Mouse (Mus musculus): ENCODE measurements around the gene Nprl3.
"Not testable (repeated sequence)": the region's sequence is repeated elsewhere in the genome, so short reads cannot be mapped to it uniquely, and the experiment has no call there.

Gene Nprl3

DNA sequence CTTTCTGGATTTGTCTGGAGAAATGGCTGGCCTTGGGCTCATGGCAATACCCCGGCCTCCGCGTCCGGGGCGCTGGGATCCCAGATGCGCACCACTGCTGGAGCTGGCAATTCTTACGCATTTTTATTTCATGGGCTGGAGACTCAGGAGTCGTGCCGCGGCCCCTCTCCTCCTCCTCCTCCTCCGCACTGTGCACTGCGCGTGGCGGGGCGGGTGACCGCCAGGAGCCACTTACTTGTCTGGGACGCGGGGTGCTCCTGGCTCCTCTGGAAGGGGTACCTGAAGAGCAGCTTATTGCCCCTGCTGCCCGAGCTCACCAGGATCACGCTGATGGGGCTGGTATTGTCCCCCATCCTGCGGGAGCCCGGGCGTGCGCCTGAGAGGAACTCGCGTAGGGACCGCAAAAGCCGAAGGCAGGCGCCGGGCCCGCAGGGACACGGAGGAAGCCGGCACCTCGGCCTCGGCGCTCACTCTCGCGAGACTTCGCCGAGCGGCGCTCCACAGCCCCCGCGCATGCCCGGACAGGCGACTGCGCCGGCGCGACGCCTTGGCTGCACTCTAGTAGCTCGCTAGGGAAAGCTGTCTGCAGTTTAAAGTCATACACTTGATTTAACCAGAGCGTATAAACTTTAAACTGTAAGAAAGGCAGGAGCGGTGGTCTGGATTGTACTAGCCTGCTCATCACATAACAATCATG lies at the start of gene Nprl3:
Gene Nprl3 (minus strand): TSS at position 520 of the 697 bp plus-strand sequence.
- in situ Hi-C loops (cut with MboI, MseI) = no loop called here

DNA sequence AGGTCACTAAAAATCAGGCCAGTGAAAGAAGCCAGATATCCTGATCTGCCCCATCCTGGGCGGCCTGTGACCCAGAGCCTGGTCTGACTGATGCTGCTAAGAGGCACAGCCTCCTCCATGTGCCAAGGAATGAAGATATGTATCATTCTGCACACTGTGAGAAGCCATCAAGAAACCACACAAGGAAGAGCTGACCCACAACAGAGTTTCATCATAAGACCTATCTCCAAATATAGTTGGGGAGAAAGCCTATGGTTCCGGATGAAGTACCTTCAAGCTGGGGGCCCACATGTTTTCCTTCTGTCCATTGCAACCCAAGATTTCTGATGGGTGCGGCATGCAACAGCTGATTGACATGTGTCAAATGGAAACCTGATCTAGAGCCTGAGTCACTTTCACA lies 48.5 kb upstream of the Nprl3 start:
- in situ Hi-C loops (cut with MboI, MseI) = loop anchor here (5.0 kb wide), 1 partner anchor 464 kb away; no protein-coding TSS in a partner anchor

DNA sequence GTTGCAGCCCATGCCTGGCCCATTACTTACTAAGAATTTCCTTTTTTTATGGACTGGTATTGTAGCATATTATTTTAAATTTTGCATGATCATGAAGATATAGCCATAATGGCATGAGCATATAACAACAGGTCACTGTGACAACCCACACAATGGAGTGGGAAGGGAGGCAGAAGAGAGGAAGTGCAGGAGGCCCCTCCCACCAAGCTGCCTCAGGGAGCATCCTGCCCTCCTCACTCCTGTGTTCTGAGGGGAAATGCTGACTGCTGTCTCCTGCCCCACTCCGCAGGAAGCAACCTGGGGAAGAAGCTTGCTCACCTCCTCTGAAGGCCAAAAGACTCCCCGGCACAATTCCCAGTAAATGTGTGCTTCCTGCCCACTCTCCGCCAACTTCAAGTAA lies 42.4 kb upstream of the Nprl3 start:
- in situ Hi-C loops (cut with MboI, MseI) = no loop called here

DNA sequence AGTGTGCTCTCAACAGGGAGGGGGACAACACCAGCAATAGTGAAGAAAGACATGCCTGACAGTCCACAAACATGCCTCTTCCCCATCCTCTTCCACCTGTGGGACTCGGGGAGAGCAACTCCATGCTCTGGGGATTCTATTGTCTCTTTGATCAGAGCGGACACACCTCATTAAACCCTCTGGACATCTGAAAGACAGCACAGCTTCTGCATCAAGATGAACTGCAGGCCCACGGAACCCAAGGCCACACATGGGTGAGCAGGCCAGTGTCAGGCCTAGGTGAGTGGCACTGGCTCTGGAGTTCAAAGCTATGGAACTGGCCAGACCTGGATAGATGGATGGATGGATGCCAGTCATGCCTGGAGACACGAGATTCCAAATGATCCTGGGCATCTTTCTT lies 41.9 kb upstream of the Nprl3 start:
- in situ Hi-C loops (cut with MboI, MseI) = no loop called here

DNA sequence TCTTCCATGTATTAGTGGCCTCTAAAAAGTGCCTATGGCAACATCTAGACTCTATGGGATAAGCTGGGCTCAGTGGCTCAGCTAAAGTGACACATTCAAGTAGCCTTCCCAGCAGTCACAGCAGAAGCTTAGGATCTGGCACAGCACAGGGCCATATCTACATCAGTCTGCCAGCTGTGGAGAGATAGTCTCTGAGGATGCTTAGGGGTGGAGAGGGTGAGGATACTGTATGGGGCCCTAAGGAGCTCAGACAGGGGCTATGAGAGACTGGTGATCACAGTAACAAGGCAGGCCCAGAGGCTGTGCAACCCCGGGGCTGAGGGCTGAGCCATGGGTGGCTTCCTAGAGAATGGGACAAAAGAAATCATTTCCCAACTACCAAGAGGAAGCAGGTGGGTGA lies 39.5 kb upstream of the Nprl3 start:
- in situ Hi-C loops (cut with MboI, MseI) = no loop called here

DNA sequence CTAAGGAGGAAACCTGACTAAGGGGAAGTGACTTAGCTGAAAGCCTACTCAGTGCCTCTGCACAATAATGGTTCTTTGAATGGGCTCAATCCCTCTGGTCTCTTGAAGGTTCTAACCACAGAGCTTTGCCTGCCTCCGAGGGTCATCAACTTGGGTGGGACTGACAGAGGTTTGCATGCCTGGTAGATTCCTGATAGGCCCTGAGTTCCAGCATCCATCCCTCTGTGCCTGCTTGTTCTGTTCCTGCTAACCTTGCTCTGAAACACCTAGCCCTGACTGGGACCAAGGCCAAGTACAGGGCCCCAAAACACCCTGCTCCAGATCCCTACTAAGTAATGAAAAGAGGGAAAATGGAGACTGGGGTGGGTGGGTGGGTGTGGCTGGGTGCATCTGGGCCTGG lies 35.9 kb upstream of the Nprl3 start:
- in situ Hi-C loops (cut with MboI, MseI) = no loop called here

DNA sequence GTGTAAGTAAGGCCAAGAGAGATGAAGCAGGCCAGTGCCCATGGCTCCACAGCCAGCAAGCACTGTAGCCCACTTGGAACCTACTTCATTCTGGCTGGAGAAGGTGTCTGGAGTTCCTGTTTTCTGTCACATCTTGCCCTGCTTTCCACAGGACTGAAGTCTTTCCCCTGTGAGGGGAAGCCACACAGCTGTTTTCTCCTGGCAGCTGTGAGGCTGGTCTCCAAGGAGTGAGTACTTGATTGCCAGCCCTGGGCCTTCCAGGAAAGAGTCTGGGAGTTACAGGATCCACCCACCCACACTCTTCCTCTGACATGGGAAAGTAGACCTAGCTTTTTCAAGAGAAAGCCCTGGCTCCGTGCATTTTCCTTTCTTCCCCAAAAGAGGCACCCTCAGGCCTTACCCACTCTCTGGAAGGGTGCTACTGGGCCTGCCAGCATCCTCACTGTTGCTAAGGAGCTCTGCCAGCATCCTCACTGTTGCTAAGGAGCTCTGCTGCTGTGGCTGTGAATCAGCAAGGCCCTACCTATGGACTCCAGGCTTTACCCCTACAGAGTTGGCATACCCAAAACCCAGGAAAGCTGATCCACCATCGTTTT lies 35.4 kb upstream of the Nprl3 start:
- in situ Hi-C loops (cut with MboI, MseI) = no loop called here

DNA sequence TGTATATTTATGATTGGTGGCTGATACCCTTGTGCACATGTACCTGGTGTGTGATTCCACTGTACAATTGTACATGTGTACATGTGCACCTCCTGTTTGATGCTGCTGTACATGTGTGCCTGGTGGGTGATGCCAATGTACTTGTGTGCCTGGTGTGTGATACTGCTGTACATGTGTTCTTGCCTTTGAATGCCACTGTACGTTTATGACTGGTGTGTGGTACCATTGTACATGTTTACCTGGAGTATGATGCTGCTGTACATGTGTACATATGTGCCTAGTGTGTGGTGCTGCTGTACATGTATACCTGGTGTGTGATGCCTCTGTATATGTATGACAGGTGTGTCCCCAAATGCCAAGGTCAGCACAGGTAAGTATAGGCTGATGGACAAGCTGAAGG lies 34.0 kb upstream of the Nprl3 start:
- in situ Hi-C loops (cut with MboI, MseI) = no loop called here

DNA sequence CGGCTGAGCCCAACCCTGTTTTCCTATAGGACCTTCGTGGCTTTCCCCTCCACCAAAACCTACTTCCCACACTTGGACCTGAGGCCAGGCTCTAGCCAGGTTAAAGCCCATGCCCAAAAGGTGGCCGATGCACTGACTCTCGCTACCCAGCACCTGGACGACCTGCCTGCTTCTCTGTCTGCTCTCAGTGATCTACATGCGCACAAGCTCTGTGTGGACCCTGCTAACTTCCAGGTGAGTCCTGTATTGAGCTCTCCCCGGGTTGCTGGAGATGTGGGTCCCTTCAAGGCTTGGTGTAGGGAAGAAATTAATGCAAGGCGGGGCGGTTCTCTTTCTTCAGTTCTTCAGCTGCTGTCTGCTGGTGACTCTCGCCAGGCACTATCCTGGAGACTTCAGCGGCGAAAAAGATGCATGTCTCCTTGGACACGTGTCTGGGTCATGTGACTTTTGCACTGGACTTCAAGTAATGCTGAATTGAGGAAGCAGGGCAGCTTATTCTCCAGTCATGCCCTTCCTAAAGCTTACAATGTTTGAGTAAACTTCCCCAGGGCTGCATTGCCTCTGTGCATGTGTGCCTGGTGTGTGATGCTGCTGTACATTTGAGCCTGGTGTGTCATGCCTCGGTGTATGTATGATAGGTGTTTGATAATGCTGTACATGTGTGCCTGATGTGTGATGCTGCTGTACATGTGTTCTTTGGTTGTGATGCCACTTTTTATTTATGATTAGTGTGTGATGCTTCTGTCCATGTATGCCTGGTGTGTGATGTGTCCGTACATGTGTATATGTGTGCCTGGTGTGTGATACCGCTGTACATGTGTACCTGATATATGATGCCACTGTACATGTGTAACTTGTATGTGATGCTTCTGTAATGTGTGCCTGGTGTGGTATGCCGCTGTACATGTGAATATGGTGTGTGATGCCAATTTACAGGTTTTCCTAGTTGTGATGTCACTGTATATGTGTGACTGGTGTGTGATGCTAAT lies 33.1 kb upstream of the Nprl3 start:
- in situ Hi-C loops (cut with MboI, MseI) = no loop called here

DNA sequence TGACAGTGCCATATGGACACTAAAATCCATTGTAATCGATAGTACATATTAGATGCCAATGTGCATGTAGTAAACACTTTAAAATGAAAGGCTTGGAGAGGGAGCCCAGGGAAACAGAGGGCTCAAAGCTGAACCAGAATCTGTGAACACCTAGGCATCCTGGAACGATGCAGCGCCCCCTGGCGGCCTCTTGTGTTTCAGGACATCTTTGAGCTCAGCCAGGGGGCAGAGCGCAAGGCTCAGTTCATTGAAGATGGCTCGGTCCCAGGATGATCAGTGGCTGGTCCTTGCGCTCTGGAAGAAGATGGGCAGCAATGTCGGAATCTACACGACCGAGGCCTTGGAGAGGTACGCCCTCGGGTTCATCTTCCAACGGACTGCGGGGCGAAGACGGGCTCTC lies 32.4 kb upstream of the Nprl3 start, which contains the start of gene Hbq1a:
Gene Hbq1a (plus strand): TSS at position 205 of the 400 bp plus-strand sequence.
- in situ Hi-C loops (cut with MboI, MseI) = not testable (repeated sequence)

DNA sequence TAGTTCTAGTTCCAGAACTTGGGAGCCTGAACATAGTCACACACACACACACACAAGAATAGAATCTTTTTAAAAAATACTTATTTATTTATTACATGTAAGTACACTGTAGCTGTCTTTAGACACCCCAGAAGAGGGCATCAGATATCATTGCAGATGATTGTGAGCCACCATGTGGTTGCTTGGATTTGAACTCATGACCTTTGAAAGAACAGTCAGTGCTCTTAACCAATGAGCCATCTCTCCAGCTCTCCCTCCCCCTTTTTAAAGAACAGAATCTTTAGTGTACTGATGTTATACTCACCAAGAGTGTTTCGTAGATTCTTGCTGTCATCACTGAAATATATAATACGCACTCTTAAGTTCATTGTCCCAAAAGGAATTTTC lies 31.0 kb upstream of the Nprl3 start:
- in situ Hi-C loops (cut with MboI, MseI) = no loop called here

DNA sequence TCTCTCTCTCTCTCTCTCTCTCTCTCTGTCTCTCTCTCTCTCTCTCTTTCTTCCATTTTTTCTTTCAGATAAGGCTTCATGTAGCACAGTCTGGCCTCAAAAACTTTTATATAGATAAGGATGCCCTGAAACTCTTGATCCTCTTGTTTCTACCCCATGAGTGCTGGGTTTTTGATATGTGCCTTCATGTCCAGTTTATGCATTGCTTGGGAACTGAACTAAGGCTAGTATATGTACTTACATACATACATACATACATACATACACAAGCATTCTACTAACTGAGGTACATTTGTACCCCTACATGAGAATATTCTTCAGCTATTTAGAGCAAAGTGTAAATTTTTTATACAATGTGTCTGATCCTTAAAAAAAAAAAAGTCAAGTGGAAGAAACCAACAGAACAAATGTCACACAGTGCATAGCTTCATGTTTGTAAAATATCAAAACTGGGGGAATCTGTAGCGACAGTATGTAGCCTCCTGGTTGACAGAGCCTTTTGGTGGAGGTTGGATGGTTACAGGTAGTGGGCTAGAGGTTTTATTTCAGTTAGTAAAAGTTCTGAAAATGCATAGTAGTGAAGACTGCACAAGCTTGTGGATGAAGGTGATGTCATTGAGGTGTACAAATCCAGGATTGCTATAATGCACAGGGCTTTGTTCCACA lies 30.5 kb upstream of the Nprl3 start:
- in situ Hi-C loops (cut with MboI, MseI) = no loop called here

DNA sequence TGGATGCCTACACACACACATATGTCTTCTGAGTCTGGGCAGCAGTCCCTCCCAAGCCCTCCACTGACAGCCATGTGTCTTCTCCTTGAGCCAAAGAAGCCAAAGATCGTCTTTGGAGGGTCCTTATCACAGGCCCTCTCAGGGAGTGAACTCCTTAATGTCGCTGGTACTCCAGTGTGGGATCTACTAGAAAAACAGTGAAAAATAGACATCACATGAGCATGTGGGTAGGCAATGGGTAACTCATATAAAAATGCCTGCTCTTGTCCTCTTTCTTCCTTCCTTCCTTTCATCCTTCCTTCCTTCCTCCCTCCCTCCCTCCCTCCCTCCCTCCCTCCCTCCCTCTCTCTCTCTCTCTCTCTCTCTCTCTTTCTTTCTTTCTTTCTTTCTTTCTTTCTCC lies 29.9 kb upstream of the Nprl3 start:
- in situ Hi-C loops (cut with MboI, MseI) = not testable (repeated sequence)

DNA sequence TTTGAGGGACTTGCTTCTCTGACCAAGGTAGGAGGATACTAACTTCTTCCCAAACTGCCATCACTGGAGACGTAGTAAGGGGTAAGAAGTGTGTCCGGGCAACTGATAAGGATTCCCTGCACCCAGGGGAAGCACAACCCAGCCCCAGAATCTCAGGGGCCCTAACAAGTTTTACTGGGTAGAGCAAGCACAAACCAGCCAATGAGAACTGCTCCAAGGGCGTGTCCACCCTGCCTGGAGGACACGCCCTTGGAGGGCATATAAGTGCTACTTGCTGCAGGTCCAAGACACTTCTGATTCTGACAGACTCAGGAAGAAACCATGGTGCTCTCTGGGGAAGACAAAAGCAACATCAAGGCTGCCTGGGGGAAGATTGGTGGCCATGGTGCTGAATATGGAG lies 28.7 kb upstream of the Nprl3 start, which contains the start of gene Hba-a2:
Gene Hba-a2 (plus strand): TSS at position 287 of the 400 bp plus-strand sequence.
- in situ Hi-C loops (cut with MboI, MseI) = not testable (repeated sequence)

DNA sequence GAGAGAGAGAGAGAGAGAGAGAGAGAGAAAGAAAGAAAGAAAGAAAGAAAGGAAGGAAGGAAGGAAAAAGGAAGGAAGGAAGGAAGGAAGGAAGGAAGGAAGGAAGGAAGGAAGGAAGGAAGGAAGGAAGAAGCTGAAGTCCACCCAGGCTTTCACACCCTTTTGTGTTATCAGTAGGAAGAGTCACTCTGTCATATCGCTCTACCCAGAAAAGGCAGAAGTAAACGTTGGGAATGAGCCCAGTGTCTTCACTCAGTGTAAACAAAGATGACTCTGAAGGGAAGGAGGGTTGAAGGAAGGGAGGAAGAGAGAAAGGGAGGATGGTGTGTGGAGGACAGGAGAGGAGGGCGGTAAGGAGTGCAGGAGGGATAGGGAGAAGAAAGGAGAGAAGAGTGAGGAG lies 26.0 kb upstream of the Nprl3 start:
- in situ Hi-C loops (cut with MboI, MseI) = not testable (repeated sequence)

DNA sequence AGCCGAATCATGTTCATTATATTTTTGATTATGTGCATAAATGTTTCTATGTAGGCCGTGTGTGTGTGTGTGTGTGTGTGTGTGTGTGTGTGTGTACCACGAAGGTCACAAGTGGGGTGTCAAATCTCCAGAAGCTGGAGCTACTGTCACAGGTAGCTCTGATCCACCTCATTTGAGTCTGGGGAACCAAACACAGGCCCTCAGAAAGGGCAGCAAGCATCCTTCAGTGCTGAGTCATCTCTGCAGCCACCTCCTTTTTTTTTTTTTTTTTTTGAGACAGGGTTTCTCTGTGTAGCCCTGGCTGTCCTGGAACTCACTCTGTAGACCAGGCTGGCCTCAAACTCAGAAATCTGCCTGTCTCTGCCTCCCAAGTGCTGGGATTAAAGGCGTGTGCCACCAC lies 25.3 kb upstream of the Nprl3 start:
- in situ Hi-C loops (cut with MboI, MseI) = not testable (repeated sequence)

DNA sequence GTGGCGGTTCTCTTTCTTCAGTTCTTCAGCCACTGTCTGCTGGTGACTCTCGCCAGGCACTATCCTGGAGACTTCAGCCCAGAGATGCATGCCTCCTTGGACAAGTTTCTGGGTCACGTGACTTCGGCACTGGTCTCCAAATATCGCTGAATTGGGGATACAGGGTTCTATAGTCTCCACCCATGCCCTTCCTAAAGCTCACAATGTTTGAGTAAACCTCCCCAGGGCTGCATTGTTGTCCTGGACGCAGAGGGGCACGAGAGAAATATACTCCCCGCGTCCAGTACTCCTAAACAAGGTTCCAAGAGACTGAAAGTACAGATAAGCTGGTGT lies 20.0 kb upstream of the Nprl3 start:
- in situ Hi-C loops (cut with MboI, MseI) = no loop called here

DNA sequence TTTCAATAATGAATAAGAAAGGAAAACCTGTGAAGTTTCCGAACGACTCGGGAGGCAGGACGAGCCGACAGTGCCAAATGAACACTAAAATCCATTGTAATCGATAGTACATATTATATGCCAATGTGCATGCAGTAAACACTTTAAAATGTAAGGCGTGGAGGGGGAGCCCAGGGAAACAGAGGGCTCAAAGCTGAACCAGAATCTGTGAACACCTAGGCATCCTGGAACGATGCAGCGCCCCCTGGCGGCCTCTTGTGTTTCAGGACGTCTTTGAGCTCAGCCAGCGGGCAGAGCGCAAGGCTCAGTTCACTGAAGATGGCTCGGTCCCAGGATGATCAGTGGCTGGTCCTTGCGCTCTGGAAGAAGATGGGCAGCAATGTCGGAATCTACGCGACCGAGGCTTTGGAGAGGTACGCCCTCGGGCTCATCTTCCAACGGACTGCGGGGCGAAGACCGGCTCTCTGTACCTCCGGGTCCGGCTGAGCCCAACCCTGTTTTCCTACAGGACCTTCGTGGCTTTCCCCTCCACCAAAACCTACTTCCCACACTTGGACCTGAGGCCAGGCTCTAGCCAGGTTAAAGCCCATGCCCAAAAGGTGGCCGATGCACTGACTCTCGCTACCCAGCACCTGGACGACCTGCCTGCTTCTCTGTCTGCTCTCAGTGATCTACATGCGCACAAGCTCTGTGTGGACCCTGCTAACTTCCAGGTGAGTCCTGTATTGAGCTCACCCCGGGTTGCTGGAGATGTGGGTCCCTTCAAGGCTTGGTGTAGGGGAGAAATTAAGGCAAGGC lies 19.4 kb upstream of the Nprl3 start, which contains the start of gene Hbq1b:
Gene Hbq1b (plus strand): TSS at position 271 of the 798 bp plus-strand sequence.
- in situ Hi-C loops (cut with MboI, MseI) = not testable (repeated sequence)

DNA sequence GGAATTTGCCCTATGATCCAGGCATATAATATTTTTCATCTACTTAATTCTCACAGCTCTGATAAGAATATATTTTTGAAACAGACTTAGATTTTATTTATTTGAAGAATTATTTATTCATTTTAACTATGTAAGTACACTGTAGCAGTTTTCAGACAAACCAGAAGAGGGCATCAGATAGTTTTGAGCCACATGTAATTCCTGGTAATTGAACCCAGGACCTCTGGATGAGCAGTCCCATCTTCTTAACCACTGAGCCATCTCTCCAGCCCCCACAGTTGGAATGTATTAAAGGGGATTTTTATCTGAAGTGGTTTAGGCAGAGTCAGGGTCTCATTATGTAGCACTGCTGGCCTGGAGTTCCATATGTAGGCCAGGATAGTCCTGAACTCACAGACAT lies 18.4 kb upstream of the Nprl3 start:
- in situ Hi-C loops (cut with MboI, MseI) = not testable (repeated sequence)

DNA sequence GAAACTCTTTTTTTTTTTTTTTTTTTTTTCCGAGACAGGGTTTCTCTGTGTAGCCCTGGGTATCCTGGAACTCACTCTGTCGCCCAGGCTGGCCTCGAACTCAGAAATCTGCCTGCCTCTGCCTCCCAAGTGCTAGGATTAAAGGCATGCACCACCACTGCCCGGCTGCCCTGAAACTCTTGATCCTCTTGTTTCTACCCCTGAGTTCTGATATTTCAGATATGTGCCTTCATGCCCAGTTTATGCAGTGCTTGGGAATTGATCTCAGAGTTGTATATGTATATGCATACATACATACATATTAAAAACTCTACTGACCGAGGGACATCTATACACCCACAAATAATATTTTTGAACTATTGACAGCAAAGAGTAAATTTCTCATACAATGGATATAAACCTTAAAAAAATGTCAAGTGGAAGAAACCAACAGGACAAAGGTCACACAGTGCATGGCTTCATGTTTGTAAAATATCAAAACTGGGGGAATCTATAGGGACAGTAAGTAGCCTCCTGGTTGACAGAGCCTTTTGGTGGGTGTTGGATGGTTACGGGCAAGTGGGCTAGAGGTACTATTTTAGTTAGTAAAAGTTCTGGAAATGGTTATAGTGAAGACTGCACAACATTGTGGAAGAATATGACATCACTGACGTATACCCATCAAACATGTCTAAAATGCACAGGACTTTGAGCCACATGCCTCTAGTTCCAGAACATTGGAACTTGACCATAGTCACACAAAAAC lies 17.7 kb upstream of the Nprl3 start:
- in situ Hi-C loops (cut with MboI, MseI) = no loop called here

Measured in T-helper 1 cell (primary cell).